Mouse (Mus musculus) embryonic facial prominence, embryonic 10.5 days (tissue): ENCODE results near the gene Fam170b. TPM values are rescaled to one million over a fixed set of nuclear protein-coding genes. Genes with fewer than 3 reads are reported as not detected.

Experiments
- DNase-seq: peaks from one replicate; pipeline ENCODE4 v3.0.0-alpha.2; 2017; ENCODE audit warnings: low spot score
- H3K27ac ChIP-seq: fragments of 300-500 bp; sonication (generic); replicated peaks from 2 replicates; pipeline ENCODE4 v1.5.1; 2016; ENCODE audit warnings: mild to moderate bottlenecking
- H3K27me3 ChIP-seq: fragments of 300-500 bp; sonication (generic); replicated peaks from 2 replicates; pipeline ENCODE4 v1.6.1; 2016; ENCODE audit warnings: low read depth, mild to moderate bottlenecking; ENCODE audit not compliant: poor library complexity, severe bottlenecking
- H3K36me3 ChIP-seq: fragments of 300-500 bp; sonication (generic); replicated peaks from 2 replicates; pipeline ENCODE4 v1.6.1; 2016; ENCODE audit warnings: mild to moderate bottlenecking, moderate library complexity
- H3K4me1 ChIP-seq: fragments of 300-500 bp; sonication (generic); 2 replicates; pipeline ENCODE4 v1.6.1; 2016
- H3K4me3 ChIP-seq: fragments of 300-500 bp; sonication (generic); 2 replicates; pipeline ENCODE4 v1.5.1; 2016; ENCODE audit warnings: mild to moderate bottlenecking, moderate library complexity
- H3K9me3 ChIP-seq: fragments of 300-500 bp; sonication (generic); 2 replicates; pipeline ENCODE4 v1.6.1; 2016; ENCODE audit warnings: mild to moderate bottlenecking
- WGBS: fragments of 180-500 bp; shearing (Covaris S2); methylation state at CpG from one replicate; pipeline ENCODE4 v1.1.7; 2016; 5-methylcytosine and 5-hydroxymethylcytosine counted together
- polyA plus RNA-seq: library from polyadenylated mRNA; unstranded; fragments of >200 nt; fragmentation: Nextera tagmentation; extraction: Ambion mirVana; gene quantifications from 2 replicates; pipeline ENCODE4 v1.2.1, GENCODE M21; 2016

Fam170b gene
- polyA plus RNA-seq, 1 experiment from 2014 or later: not detected

DNA sequence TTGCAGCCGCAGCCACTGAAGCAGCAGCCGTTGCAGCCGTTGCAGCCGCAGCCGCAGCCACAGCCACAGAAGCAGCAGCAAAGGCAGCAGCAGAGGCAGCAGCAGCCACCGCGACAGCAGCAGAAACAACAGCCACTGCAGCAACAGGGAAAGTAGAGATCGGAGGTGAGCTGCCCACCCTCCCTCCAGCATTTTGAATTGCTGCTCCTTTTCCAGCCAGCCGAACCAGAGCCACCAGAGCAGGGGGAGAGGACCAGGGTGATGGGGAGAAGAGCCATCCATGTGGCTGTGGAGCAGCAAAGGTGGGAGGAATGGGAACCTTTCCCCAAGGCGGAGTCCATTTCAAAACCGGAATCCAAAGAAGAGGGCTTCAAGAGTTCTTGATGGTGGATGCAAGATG is 2.4 kb downstream of the Fam170b start:
- 0 out of 2 replicates have a peak, but pooled peaks cover 4% of the 10 kb centered on the region for H3K27me3 ChIP-seq
- no peaks in the 10 kb centered on the region for H3K9me3 ChIP-seq
- no peak for DNase-seq
- H3K4me1 ChIP-seq: peaks cover 11% of the 10 kb centered on the region; the same call in 1 of the 2 replicates
- no peaks in the 10 kb centered on the region for H3K36me3 ChIP-seq
- H3K27ac ChIP-seq: no peak overlapping the region; the same call in 1 of the 2 replicates
- H3K4me3 ChIP-seq: no peak overlapping the region
- WGBS: 88% methylated on average over 11 of the region's 11 CpGs

DNA sequence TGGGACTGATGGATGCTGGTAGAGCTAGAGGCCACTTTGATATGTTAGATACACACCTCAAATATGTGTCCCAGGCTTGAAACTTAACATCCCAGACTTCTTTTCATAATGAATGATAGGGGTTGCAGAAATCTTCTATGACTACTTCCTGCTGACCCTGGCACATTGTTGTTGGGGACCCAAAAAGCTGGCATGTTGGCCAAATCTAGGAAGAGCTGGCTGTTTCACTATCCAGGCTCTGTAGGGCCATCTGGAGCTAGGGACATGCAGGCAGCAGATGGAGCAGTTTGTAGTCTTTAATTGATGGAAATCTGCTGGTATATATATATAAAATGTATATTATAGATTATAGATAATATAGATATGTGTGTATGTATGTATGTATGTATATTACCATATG is 8.3 kb downstream of the Fam170b start:
- no peak for DNase-seq
- no peaks in the 10 kb centered on the region for H3K36me3 ChIP-seq
- H3K27ac ChIP-seq: no peak overlapping the region
- no peaks in the 10 kb centered on the region for H3K9me3 ChIP-seq
- no peaks in the 10 kb centered on the region for H3K4me1 ChIP-seq
- no peaks in the 10 kb centered on the region for H3K27me3 ChIP-seq
- no peak overlapping the region for H3K4me3 ChIP-seq

DNA sequence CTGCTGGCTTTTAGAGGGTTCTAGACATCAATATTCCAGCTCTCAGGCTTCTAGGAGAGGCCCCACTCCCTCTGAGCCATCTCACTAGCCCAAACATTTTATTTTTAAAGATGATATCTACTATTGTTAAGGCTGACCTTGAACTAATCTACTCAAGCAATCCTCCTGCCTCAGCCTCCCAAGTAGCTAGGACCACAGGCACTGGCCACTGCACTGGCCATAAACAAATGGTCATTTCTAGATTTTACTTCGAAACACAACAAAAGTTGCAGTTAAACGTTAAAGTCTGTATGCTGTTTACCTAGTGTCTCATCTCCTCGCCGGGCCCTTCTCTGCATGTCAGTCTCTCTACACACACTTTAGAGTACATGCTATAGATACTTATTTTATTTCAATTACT is 20.3 kb downstream of the Fam170b start:
- Histone ChIP-seq H3K27ac (no peak overlapping the region), H3K9me3 (no peaks in the 10 kb centered on the region), H3K36me3 (no peaks in the 10 kb centered on the region), H3K4me1 (0 out of 2 replicates have a peak, but pooled peaks cover 3% of the 10 kb centered on the region), H3K27me3 (peaks cover 36% of the 10 kb centered on the region), H3K4me3 (no peak overlapping the region)
- no peak for DNase-seq
- WGBS: 90% methylated on average over 4 of the region's 4 CpGs

DNA sequence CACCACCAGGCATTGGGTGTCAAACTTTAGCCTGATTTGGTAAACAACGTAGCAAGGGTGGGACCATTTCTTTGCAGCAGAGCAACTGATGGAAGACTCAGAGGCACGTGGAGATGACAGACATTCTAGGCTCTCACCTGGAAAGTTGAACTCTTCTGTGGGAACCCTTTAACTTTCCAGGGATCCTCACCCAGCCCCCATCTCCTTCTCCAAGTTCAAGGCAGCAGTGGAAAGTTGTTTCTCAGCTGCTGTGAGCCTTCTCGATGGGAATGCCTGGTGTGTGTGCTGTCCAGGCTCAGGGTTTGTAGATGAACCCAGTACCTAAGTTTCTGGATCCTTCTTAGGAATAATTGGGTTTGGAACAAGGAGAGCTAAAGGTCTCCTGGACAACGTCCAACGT is 22.5 kb downstream of the Fam170b start:
- Histone ChIP-seq H3K27me3 (peaks cover 39% of the 10 kb centered on the region), H3K36me3 (no peaks in the 10 kb centered on the region), H3K9me3 (no peaks in the 10 kb centered on the region), H3K4me1 (peaks cover 20% of the 10 kb centered on the region), H3K4me3 (peak overlapping the region; percentile 71), H3K27ac (no peak overlapping the region)
- WGBS: 39% methylated on average over 5 of the region's 5 CpGs
- DNase-seq: no peak

DNA sequence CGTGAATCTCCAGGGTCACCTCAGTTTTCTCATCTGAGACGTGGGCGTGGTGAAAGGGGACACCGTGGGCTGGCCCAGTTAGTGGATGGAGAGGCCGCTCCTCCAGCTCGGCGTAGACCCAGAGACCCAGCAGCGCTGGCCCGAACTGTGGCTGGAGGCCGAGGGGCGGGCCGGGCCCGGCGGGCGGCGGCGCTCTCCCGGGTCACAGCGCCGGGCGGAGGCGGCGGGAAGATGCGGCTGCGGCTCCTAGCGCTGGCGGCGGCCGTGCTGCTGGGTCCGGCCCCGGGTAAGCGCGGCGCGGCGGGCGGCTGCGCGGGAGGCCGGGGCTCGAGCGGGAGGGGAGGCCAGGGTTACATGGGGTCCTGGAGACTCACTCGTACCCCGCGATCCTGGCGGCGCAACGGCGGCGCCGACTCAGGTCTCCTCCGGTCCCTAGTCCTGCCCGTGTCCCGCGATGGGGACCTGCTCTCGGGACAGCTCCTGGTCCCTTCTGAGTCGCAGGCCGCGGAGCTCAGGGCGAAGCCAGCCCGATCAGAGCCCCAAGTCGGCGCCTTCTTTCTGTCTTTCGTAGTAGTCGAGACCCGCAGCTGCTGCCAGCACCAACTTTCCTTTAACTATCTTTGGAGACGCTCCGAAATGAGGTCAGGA is 23.0 kb downstream of the Fam170b start, which contains the start of gene Vstm4:
Vstm4 (plus strand) TSS at position 76 of the 648 bp plus-strand sequence.
- Histone ChIP-seq H3K27me3 (peaks cover 39% of the 10 kb centered on the region), H3K4me1 (peaks cover 26% of the 10 kb centered on the region), H3K36me3 (no peaks in the 10 kb centered on the region), H3K27ac (peak within 1 kb of the TSS; percentile 85), H3K4me3 (peak within 1 kb of the TSS; percentile 71), H3K9me3 (no peaks in the 10 kb centered on the region)
- WGBS: under 1% methylated on average over 68 of the region's 68 CpGs
- peak; percentile 73 for DNase-seq

DNA sequence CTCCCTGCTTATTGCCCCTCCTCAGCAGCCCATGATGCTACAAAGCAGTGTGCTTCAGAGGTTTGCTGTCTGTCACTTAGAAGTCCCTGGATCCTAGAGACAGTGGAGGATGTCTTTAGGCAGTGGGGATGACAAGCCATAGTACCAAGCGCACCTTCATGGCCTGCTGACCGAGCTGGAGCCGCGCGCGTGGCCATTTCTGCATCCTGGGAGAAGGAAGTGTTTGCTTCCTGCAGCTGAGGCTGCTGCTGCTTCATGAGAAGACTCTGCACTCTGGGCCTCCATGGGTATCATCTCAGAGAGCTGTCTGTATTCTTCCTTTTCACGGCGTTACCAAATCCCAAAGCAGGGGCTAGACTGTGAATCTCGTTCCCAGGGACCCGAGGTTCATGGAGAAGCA is 24.6 kb downstream of the Fam170b start:
- Histone ChIP-seq H3K27ac (no peak overlapping the region), H3K27me3 (peaks cover 39% of the 10 kb centered on the region), H3K4me3 (no peak overlapping the region), H3K4me1 (peaks cover 26% of the 10 kb centered on the region), H3K9me3 (no peaks in the 10 kb centered on the region), H3K36me3 (no peaks in the 10 kb centered on the region)
- 94% methylated on average over 10 of the region's 10 CpGs for WGBS
- DNase-seq: no peak

DNA sequence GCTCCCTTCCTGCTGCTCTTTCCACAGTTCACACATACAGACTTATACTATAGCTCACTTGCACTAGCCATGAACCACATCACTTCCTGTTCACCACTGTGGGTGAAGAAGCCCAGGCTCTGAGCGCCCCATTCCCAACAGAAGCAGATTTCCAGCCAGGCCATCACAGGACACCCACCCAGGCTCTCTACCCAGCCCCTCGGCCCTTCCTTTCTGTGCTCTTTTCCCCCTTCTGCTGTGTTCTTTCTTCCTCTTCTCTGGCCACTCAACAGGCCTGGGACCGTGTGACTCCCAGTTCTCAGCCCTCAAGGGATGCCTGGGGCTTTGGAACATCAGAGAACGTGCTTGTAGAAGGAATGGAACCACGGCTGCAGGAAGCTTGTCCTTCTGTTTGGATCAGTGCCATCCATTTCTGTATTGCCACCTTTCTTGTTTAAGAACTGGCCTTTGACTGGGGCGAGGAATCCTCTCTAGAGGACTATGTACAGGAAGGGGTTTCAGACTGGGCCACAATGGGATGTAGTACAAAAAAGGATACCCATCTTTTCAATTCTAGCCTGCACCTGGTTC is 25.3 kb downstream of the Fam170b start:
- Histone ChIP-seq H3K9me3 (no peaks in the 10 kb centered on the region), H3K27me3 (peaks cover 39% of the 10 kb centered on the region), H3K36me3 (no peaks in the 10 kb centered on the region), H3K27ac (no peak overlapping the region), H3K4me3 (no peak overlapping the region), H3K4me1 (peaks cover 26% of the 10 kb centered on the region)
- WGBS: 77% methylated on average over 6 of the region's 6 CpGs
- no peak for DNase-seq

DNA sequence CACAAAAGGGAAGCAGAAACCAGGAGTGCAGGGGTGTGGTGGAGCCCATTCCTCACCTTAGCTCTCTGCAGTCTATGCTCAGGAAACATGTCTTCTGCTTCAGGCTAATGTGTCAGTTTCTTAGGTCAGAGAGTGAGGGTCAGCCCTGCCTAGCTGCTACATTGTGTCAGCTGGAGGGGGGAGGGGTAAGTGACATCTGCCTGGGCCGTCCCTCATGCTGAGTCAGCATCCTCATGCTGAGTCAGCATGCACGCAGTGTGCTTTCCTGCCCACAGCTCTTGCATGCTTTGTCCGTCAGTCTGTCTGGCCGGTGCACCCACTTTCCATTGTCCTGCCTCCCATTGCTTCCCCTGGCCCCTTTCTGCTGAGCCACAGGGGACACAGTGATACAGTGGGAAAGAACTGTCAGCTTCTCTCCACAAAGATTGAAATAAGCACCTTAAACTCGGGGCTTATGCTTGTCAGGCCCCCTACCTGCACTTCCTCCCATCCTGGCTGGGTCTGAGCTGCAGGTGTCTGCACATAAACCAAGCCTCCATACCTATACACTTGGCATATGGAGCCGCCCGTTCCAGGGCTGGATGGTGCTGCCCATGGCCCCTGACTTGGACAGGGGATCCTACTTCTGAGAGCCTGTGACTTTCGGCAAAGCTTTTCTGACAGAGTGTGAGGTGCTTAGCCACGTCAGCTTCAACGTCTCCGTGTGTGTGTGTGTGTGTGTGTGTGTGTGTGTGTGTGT is 26.2 kb downstream of the Fam170b start:
- Histone ChIP-seq H3K27ac (0 out of 2 replicates have a peak overlapping the region, but pooled peaks have one; percentile 10), H3K4me1 (peaks cover 26% of the 10 kb centered on the region), H3K27me3 (peaks cover 39% of the 10 kb centered on the region), H3K9me3 (no peaks in the 10 kb centered on the region), H3K36me3 (no peaks in the 10 kb centered on the region), H3K4me3 (no peak overlapping the region)
- WGBS: 58% methylated on average over 11 of the region's 11 CpGs
- DNase-seq: peak; percentile 24

DNA sequence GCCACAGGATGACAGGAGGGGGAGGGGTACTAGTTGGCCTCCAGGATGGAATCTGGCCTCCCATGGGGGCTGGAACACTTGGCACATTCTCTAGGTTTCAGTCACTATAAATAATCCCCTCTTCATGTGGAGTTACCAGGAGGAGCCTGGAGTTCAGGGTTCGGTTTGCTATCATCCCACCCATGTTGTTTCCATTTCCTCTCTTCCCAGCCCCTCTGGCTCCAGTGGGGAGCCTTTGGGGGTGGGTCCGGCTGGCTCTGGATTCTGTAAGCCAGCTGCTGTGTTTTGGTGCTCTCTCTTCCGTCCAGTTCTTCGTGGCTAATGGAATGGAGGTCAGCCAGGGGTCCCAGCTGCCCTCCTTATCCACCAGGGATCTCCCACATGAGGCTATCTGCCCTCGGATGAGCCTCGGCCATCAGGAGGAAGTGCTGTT is 27.4 kb downstream of the Fam170b start:
- no peaks in the 10 kb centered on the region for H3K36me3 ChIP-seq
- peaks cover 26% of the 10 kb centered on the region for H3K4me1 ChIP-seq
- no peaks in the 10 kb centered on the region for H3K9me3 ChIP-seq
- no peak overlapping the region for H3K4me3 ChIP-seq
- H3K27me3 ChIP-seq: peaks cover 29% of the 10 kb centered on the region
- WGBS: 27% methylated on average over 6 of the region's 6 CpGs
- DNase-seq: peak; percentile 28
- H3K27ac ChIP-seq: peak overlapping the region; percentile 44; the same call in 1 of the 2 replicates

DNA sequence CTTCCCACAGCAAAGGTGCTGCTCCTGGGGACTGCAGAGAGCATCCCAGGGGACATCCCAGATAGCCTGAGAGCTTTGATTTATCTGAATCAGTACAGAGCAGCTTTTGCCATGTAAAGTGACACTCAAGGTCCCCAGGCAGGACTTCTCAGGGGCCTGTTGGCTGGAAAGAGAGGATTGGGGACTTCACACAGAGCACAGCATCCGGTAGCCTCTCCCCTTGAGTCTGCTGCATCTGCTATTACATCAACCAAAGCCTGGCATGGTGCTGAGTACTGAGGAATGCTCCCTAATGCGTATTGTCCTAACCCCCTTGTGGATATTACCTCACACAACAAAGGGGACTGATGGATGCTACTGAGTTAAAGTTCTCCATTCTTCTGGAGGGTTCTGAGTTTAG is 27.9 kb downstream of the Fam170b start:
- Histone ChIP-seq H3K27me3 (peaks cover 24% of the 10 kb centered on the region), H3K4me3 (no peak overlapping the region), H3K36me3 (no peaks in the 10 kb centered on the region), H3K4me1 (peaks cover 23% of the 10 kb centered on the region), H3K9me3 (no peaks in the 10 kb centered on the region), H3K27ac (peak overlapping the region; percentile 44; the same call in 1 of the 2 replicates)
- DNase-seq: no peak
- 48% methylated on average over 2 of the region's 2 CpGs for WGBS

DNA sequence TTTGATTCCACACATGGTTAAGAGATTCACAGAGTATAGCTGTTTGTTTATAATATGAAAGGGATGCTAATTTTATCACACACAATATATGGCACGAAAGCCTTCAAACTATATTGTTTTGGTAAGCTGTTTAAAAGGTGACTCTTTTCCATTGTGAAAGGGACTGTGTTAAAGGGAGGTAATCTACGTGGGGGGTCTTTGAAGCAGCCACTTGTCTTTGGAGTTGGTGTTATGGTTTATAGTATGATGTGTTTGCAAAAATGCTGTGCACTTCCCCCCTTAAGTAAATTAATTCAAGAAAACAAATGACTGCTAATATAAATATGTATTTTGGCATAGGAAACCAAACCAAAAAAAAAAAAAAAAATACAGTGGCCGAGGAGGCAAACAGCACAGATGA is 31.6 kb downstream of the Fam170b start:
- Histone ChIP-seq H3K9me3 (no peaks in the 10 kb centered on the region), H3K27me3 (no peaks in the 10 kb centered on the region)
- WGBS: 89% methylated on average over 3 of the region's 3 CpGs

DNA sequence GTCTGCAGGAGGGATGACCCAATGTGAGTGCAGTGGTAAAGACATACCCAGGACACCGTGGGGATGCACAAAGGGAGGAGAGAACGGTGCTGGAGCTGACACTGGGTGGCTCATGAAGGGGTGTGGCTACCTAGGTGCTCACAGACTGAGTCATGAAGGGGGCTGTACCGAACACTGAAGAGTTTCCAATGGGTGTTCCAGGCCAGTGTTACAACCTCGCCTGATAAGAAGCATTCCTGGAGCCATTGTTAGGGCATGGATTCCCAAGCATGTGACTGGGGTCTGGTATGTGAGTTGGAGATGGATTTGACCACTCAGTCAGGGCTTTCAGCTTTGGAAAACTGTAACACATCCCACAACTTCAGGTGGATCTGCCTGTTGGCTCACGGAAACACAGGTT is 38.2 kb downstream of the Fam170b start:
- Histone ChIP-seq H3K27me3 (no peaks in the 10 kb centered on the region), H3K4me3 (no peak overlapping the region), H3K36me3 (no peaks in the 10 kb centered on the region), H3K4me1 (no peaks in the 10 kb centered on the region), H3K27ac (no peak overlapping the region), H3K9me3 (no peaks in the 10 kb centered on the region)
- WGBS: 79% methylated on average over 5 of the region's 5 CpGs
- DNase-seq: no peak

More for the DNA sequence above, 31.6 kb downstream of the Fam170b start:
- no peaks in the 10 kb centered on the region for H3K36me3 ChIP-seq
- no peak overlapping the region for H3K27ac ChIP-seq
- H3K4me3 ChIP-seq: no peak overlapping the region
- peaks cover 15% of the 10 kb centered on the region for H3K4me1 ChIP-seq
- DNase-seq: no peak
